Mouse (Mus musculus): Measurements from ENCODE around the gene Gm36210. TPM values are rescaled to one million over a fixed set of nuclear protein-coding genes. Genes with fewer than 3 reads are reported as not detected.

The Gm36210 gene
- polyA plus RNA-seq, 1 experiment = not detected

DNA sequence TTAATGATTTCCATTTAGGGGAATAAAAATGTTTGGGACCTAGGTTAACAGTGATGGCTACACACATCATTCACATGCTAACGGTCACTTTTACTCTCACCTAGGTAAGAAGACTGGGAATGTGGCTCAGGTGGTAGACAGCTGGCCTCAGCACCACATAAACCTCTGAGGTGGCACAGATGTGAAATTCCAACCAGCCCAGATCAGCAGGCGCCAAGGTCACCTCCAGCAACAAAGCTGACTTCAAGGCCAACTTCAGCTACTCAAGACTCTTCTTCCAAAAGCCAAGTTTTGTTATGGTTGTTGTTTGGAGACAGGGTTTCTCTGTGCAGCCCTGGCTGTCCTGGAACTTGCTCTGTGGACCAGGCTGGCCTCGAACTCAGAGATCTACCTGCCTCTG is 52.7 kb downstream of the Gm36210 start:
- TF ChIP-seq POLR2A (IDR thresholded peaks at IDR 0.05; ENCODE audit: borderline replicate concordance, low read depth, low read length) (no peak), CTCF (IDR thresholded peaks at IDR 0.05; ENCODE audit: low read depth, low read length) (no peak)
- no peak overlapping the region for H3K4me3 ChIP-seq (ENCODE audit: insufficient read depth, low read length)
- H3K4me1 ChIP-seq (ENCODE audit: control insufficient read depth, insufficient read depth, low read length) = no peaks in the 10 kb centered on the region
- no peak overlapping the region for H3K27ac ChIP-seq (ENCODE audit: insufficient read depth, low read depth, low read length)

DNA sequence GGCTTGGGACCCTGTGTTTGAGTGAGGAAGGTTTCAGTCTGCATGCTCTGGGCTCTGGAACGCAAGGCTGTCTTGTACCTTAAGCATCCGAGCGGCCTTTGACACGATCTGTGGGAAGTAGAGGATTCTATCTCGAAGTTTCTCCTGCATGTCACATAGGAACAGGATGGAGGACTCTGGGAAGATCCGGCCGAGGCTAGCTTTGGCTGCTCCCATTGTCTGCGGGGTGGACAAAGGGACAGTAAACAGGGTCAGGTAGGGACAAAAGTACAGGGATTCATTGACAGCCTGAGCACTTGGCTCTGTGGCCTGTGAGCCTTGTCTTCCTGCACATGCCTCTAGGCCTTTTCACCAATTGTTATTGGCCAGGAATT is 55.0 kb downstream of the Gm36210 start:
- Histone ChIP-seq H3K4me1 (ENCODE audit: control insufficient read depth, insufficient read depth, low read length) (no peaks in the 10 kb centered on the region), H3K27ac (ENCODE audit: insufficient read depth, low read depth, low read length) (no peak overlapping the region), H3K4me3 (ENCODE audit: insufficient read depth, low read length) (no peak overlapping the region)
- no peak for TF ChIP-seq POLR2A (IDR thresholded peaks at IDR 0.05; ENCODE audit: borderline replicate concordance, low read depth, low read length)
- no peak for TF ChIP-seq CTCF (IDR thresholded peaks at IDR 0.05; ENCODE audit: low read depth, low read length)

DNA sequence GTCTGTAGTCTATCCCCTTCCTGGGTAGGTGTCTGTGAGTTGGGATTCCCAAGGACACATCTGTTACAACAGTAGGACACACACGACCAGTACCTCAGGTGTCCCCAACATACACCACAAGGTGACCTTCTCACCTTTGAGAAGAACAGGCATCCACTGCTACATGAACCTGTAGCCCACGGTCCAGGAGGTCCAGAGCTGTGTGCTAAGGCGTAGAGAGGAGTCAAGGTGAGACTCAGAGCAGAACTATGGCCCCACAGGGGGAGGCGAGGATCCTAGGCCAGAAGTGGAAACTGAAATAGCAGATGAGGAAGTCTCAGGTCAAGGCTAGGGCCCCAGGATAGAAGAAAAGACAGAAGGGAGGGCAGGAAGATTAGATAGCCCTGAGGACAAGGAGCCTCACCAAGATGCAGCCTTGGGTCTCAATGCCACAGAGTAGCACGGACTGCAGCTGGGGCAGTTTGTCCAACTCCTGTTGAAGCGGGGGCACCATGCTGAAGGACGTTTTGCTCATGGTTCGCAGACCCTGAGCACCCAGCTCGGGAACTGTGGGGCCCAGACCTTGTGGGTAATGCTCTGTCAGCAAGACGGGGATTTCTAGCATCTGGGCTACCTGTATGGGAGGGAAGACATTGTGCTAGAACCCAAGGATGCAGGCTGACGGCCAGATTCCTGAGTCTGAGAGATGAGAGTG is 55.5 kb downstream of the Gm36210 start:
- no peak for TF ChIP-seq CTCF (IDR thresholded peaks at IDR 0.05; ENCODE audit: low read depth, low read length)
- no peak for TF ChIP-seq POLR2A (IDR thresholded peaks at IDR 0.05; ENCODE audit: borderline replicate concordance, low read depth, low read length)
- H3K27ac ChIP-seq (ENCODE audit: insufficient read depth, low read depth, low read length) = no peak overlapping the region
- H3K4me3 ChIP-seq (ENCODE audit: insufficient read depth, low read length) = no peak overlapping the region
- H3K4me1 ChIP-seq (ENCODE audit: control insufficient read depth, insufficient read depth, low read length) = no peaks in the 10 kb centered on the region

DNA sequence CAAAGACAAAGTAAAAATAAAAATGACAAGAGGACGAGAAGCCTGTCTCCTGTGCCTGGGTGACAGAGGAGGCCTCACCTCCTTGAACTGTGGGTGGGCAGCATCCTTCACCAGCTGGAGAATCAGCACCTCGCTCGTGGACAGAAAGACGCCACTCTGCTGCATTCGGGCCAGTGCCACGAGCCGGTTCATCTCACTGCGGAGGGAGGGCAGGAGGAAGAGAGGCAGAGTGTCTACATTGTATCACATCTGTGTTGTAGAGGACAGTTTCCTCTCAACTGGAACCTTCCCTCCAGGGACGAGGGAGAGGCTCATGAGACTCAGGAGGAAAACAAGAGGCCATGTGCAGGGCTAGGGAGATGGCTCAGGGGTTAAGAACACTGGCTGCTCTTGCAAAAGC is 56.9 kb downstream of the Gm36210 start:
- Histone ChIP-seq H3K4me1 (ENCODE audit: control insufficient read depth, insufficient read depth, low read length) (no peaks in the 10 kb centered on the region), H3K27ac (ENCODE audit: insufficient read depth, low read depth, low read length) (no peak overlapping the region), H3K4me3 (ENCODE audit: insufficient read depth, low read length) (no peak overlapping the region)
- no peak for TF ChIP-seq CTCF (IDR thresholded peaks at IDR 0.05; ENCODE audit: low read depth, low read length)
- no peak for TF ChIP-seq POLR2A (IDR thresholded peaks at IDR 0.05; ENCODE audit: borderline replicate concordance, low read depth, low read length)

Other genes with a start within 250 kb of the Gm36210 start
- gene Ppp6r1, start 247.5 kb downstream of the Gm36210 start, polyA plus RNA-seq (2012; ENCODE audit: insufficient read depth, insufficient read length, missing spikeins) = 84.8 and 90.0 TPM in 2 replicates
- gene Hspbp1, start 221.4 kb downstream of the Gm36210 start, polyA plus RNA-seq (2012; ENCODE audit: insufficient read depth, insufficient read length, missing spikeins) = 24.7 and 26.7 TPM in 2 replicates
- 0.64 TPM in 1 of 2 replicates, not detected in the other for gene Brsk1, start 215.9 kb downstream of the Gm36210 start, polyA plus RNA-seq (2012; ENCODE audit: insufficient read depth, insufficient read length, missing spikeins)
- 33.6 and 36.4 TPM in 2 replicates for gene Tmem150b, start 181.3 kb downstream of the Gm36210 start, polyA plus RNA-seq (2012; ENCODE audit: insufficient read depth, insufficient read length, missing spikeins)
- gene Kmt5c, start 166.4 kb downstream of the Gm36210 start, polyA plus RNA-seq (2012; ENCODE audit: insufficient read depth, insufficient read length, missing spikeins) = 109 and 120 TPM in 2 replicates
- 8.0 and 8.1 TPM in 2 replicates for gene Cox6b2, start 153.4 kb downstream of the Gm36210 start, polyA plus RNA-seq (2012; ENCODE audit: insufficient read depth, insufficient read length, missing spikeins)
- gene Fam71e2, start 135.2 kb downstream of the Gm36210 start, polyA plus RNA-seq (2012; ENCODE audit: insufficient read depth, insufficient read length, missing spikeins) = not detected in 2 replicates
- not detected in 2 replicates for gene Il11, start 123.7 kb downstream of the Gm36210 start, polyA plus RNA-seq (2012; ENCODE audit: insufficient read depth, insufficient read length, missing spikeins)
- gene Tmem190, start 123.6 kb downstream of the Gm36210 start, polyA plus RNA-seq (2012; ENCODE audit: insufficient read depth, insufficient read length, missing spikeins) = not detected in 2 replicates
- gene Tmem238, start 116.9 kb downstream of the Gm36210 start, polyA plus RNA-seq (2012; ENCODE audit: insufficient read depth, insufficient read length, missing spikeins) = 2.1 and 3.6 TPM in 2 replicates
- 636 and 681 TPM in 2 replicates for gene Rpl28, start 113.6 kb downstream of the Gm36210 start, polyA plus RNA-seq (2012; ENCODE audit: insufficient read depth, insufficient read length, missing spikeins)
- 109 and 131 TPM in 2 replicates for gene Ube2s, start 93.9 kb downstream of the Gm36210 start, polyA plus RNA-seq (2012; ENCODE audit: insufficient read depth, insufficient read length, missing spikeins)
- gene Shisa7, start 61.8 kb downstream of the Gm36210 start, polyA plus RNA-seq (2012; ENCODE audit: insufficient read depth, insufficient read length, missing spikeins) = not detected in 2 replicates
- gene Isoc2b, start 36.3 kb downstream of the Gm36210 start, polyA plus RNA-seq (2012; ENCODE audit: insufficient read depth, insufficient read length, missing spikeins) = 20.4 and 21.2 TPM in 2 replicates
- 15.5 and 16.4 TPM in 2 replicates for gene Isoc2a, start 29.4 kb downstream of the Gm36210 start, polyA plus RNA-seq (2012; ENCODE audit: insufficient read depth, insufficient read length, missing spikeins)
- 7.1 and 8.7 TPM in 2 replicates for gene Zfp628, start 8.7 kb upstream of the Gm36210 start, polyA plus RNA-seq (2012; ENCODE audit: insufficient read depth, insufficient read length, missing spikeins)
- 0.78 and 1.6 TPM in 2 replicates for gene Nat14, start 15.5 kb upstream of the Gm36210 start, polyA plus RNA-seq (2012; ENCODE audit: insufficient read depth, insufficient read length, missing spikeins)
- 0.24 TPM in 1 of 2 replicates, not detected in the other for gene Ssc5d, start 19.3 kb upstream of the Gm36210 start, polyA plus RNA-seq (2012; ENCODE audit: insufficient read depth, insufficient read length, missing spikeins)
- gene Sbk2, start 57.9 kb upstream of the Gm36210 start, polyA plus RNA-seq (2012; ENCODE audit: insufficient read depth, insufficient read length, missing spikeins) = 0.58 TPM in 1 of 2 replicates, not detected in the other
- not detected in 2 replicates for gene Sbk3, start 64.7 kb upstream of the Gm36210 start, polyA plus RNA-seq (2012; ENCODE audit: insufficient read depth, insufficient read length, missing spikeins)
- 33.6 and 34.6 TPM in 2 replicates for gene Zfp579, start 89.6 kb upstream of the Gm36210 start, polyA plus RNA-seq (2012; ENCODE audit: insufficient read depth, insufficient read length, missing spikeins)
- 32.9 and 36.4 TPM in 2 replicates for gene Zfp524, start 107.9 kb upstream of the Gm36210 start, polyA plus RNA-seq (2012; ENCODE audit: insufficient read depth, insufficient read length, missing spikeins)
- 20.5 and 23.6 TPM in 2 replicates for gene Fiz1, start 108.2 kb upstream of the Gm36210 start, polyA plus RNA-seq (2012; ENCODE audit: insufficient read depth, insufficient read length, missing spikeins)
- not detected in 2 replicates for gene Gm44973, start 109.0 kb upstream of the Gm36210 start, polyA plus RNA-seq (2012; ENCODE audit: insufficient read depth, insufficient read length, missing spikeins)
- gene Zfp865, start 113.9 kb upstream of the Gm36210 start, polyA plus RNA-seq (2012; ENCODE audit: insufficient read depth, insufficient read length, missing spikeins) = 19.8 and 30.1 TPM in 2 replicates
- gene Ccdc106, start 114.0 kb upstream of the Gm36210 start, polyA plus RNA-seq (2012; ENCODE audit: insufficient read depth, insufficient read length, missing spikeins) = 0.43 and 0.61 TPM in 2 replicates
- not detected in 2 replicates for gene 4632433K11Rik, start 127.6 kb upstream of the Gm36210 start, polyA plus RNA-seq (2012; ENCODE audit: insufficient read depth, insufficient read length, missing spikeins)
- 2.6 and 3.8 TPM in 2 replicates for gene Zfp784, start 131.9 kb upstream of the Gm36210 start, polyA plus RNA-seq (2012; ENCODE audit: insufficient read depth, insufficient read length, missing spikeins)
- 6.1 and 7.7 TPM in 2 replicates for gene Zfp580, start 145.0 kb upstream of the Gm36210 start, polyA plus RNA-seq (2012; ENCODE audit: insufficient read depth, insufficient read length, missing spikeins)
- 151 and 160 TPM in 2 replicates for gene U2af2, start 155.6 kb upstream of the Gm36210 start, polyA plus RNA-seq (2012; ENCODE audit: insufficient read depth, insufficient read length, missing spikeins)
- 198 and 202 TPM in 2 replicates for gene Epn1, start 173.7 kb upstream of the Gm36210 start, polyA plus RNA-seq (2012; ENCODE audit: insufficient read depth, insufficient read length, missing spikeins)
- gene Rfpl4, start 210.4 kb upstream of the Gm36210 start, polyA plus RNA-seq (2012; ENCODE audit: insufficient read depth, insufficient read length, missing spikeins) = not detected in 2 replicates
- gene Rasl2-9, start 219.4 kb upstream of the Gm36210 start, polyA plus RNA-seq (2012; ENCODE audit: insufficient read depth, insufficient read length, missing spikeins) = 1.1 TPM in 1 of 2 replicates, not detected in the other
- 0.17 TPM in 1 of 2 replicates, not detected in the other for gene Vmn1r55, start 243.2 kb upstream of the Gm36210 start, polyA plus RNA-seq (2012; ENCODE audit: insufficient read depth, insufficient read length, missing spikeins)

All from bone marrow macrophage, adult 2 months (primary cell).